Mouse (Mus musculus): ENCODE measurements around the gene Ctnnd1. TPM values are rescaled to one million over a fixed set of nuclear protein-coding genes. Genes with fewer than 3 reads are reported as not detected.

Ctnnd1 gene
- total RNA-seq, 2 experiments from 2014 or later = 46.4 to 49.7 TPM

GRCm38 (mm10) chr2:84619646-84620340 lies 30.8 kb downstream of the Ctnnd1 start:
- intact Hi-C loops (cut with DNase I; ENCODE audit: low total_unique reads) = loop anchor here (5.0 kb wide), 2 partner anchors 38 to 48 kb away; partner anchors contain the start of gene Btbd18
- no peak for DNase-seq

DNA sequence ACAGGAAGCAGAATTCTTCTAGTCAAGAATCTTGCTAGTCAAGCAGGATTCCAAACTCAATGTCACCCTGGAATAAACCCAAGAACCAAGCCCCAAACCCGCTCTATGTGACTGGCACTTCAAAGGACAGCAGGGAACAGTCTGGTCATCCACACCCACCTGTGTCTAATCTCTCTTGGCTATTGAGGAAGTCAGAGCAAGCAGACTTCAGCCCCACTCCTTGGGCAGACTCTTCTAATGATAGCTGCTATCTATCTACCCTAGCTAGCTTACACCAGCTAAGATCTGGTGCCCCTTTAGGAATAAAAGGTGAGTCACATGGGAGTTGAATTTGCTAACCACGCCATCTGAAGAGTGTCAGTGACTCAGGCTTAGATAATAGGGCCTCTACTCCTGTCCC lies 31.7 kb downstream of the Ctnnd1 start:
- DNase-seq = no peak
- intact Hi-C loops (cut with DNase I; ENCODE audit: low total_unique reads) = loop anchor here (5.0 kb wide), 1 partner anchor 48 kb away; no protein-coding TSS in a partner anchor

GRCm38 (mm10) chr2:84617637-84618515 lies 32.7 kb downstream of the Ctnnd1 start:
- DNase-seq = no peak
- intact Hi-C loops (cut with DNase I; ENCODE audit: low total_unique reads) = loop anchor here (5.0 kb wide), 1 partner anchor 49 kb away; no protein-coding TSS in a partner anchor

DNA sequence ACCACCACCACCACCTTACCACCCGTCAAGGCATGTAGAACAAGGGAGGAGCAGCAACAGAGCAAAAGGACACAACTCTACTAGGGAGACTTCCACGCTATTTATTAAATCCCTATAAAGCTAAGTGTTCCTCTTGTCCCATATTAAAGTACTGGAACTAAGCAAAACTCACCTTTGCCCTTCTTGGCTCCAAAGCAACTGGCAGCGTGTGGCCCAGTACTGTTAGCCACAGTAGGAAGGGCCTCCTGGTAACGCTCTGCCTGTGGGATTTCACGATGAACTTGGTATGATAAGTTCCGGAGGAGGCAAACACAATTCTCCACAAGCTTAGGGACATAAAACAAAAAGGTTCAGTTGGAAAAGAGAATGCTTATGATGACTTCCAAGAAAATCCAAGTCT lies 37.8 kb downstream of the Ctnnd1 start:
- no peak for DNase-seq
- intact Hi-C loops (cut with DNase I; ENCODE audit: low total_unique reads) = no loop called here

- intact Hi-C loops (cut with DNase I; ENCODE audit: low total_unique reads) = no loop called here
- no peak for DNase-seq
Observed at GRCm38 (mm10) chr2:84607842-84608241, 42.7 kb downstream of the Ctnnd1 start.

- no peak for DNase-seq
- intact Hi-C loops (cut with DNase I; ENCODE audit: low total_unique reads) = no loop called here
Observed at GRCm38 (mm10) chr2:84600977-84601376, 49.6 kb downstream of the Ctnnd1 start.

GRCm38 (mm10) chr2:84599270-84599888 lies 51.2 kb downstream of the Ctnnd1 start:
- DNase-seq = no peak
- intact Hi-C loops (cut with DNase I; ENCODE audit: low total_unique reads) = no loop called here

DNA sequence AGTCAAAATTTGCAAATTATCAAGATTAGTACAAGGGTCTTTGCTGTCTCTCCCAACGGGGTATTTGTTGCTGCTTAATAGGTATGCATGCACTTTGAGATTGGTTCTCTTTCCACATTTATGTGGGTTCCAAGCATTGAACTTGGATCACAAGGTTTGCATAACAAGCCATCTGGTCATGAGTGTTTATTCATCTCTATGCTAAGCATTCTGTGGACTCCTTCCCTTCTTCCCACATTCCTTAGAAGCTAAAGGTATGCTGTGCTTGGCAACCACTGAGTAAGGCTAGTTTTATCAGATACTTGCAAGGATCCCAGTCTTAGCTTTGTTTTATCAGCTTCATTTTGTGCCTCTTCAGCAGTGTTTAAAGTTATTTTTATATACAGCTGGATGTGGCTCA lies 53.4 kb downstream of the Ctnnd1 start:
- intact Hi-C loops (cut with DNase I; ENCODE audit: low total_unique reads) = no loop called here
- DNase-seq = no peak

DNA sequence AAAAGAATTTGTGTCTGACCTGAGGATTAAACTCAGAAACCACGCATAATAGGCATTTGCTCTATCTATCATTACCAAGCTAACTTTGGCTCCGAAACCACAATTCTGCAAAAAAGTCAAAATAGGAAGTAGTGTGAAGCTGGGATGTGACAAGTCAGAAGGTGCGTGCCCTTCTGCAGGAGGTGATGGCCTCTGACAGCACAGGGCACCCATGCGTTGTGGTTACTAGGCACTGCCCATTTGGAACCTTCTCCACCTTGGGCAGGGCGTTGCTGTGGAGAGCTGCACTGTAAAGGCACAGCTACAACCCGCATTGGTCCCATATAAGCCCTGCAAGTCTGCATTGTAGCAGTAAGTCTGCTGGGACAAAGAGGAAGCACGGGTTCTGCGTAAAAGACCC lies 57.8 kb downstream of the Ctnnd1 start:
- intact Hi-C loops (cut with DNase I; ENCODE audit: low total_unique reads) = no loop called here
- no peak for DNase-seq

GRCm38 (mm10) chr2:84585700-84586099 lies 64.9 kb downstream of the Ctnnd1 start:
- DNase-seq = no peak
- intact Hi-C loops (cut with DNase I; ENCODE audit: low total_unique reads) = no loop called here

- no peak for DNase-seq
- intact Hi-C loops (cut with DNase I; ENCODE audit: low total_unique reads) = no loop called here
Observed at GRCm38 (mm10) chr2:84582286-84582685, 68.3 kb downstream of the Ctnnd1 start.

DNA sequence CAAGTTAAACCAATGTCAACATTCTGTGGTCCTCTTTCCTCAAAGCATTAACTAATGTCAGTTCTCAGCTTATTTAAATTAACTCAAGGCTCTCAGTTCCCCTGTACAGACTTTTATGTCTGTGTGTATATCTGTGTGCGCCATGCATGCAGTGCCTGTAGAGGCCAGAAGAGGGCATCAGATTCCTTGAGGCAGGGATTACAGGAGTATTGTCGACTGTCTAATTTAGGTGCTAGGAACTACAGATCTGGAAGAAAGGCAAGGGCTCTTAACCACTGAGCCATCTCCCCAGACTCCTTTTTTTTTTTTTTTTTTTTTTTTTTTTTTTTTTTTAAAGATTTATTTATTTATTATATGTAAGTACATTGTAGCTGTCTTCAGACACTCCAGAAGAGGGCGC lies 69.4 kb downstream of the Ctnnd1 start:
- intact Hi-C loops (cut with DNase I; ENCODE audit: low total_unique reads) = no loop called here

DNA sequence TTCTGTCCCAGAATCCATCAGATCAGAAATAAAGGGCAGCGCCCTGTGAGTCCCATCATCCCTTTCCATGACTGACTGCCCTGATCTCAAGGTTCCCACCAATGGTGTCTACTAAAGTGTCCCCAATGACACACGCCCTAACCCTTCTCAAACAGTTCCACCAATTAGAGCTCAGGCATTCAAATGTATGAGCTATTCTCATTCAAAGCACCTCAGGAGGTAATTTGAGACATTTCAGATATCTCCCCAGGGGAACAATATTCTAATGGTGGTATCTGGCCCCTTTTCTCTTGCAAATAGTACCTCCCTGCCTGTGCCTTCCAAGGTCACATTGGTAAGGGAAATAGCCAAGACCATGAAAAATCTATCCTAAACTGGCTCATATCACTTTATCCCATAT lies 71.3 kb downstream of the Ctnnd1 start:
- intact Hi-C loops (cut with DNase I; ENCODE audit: low total_unique reads) = no loop called here
- no peak for DNase-seq

More for the DNA sequence above, 69.4 kb downstream of the Ctnnd1 start:
- no peak for DNase-seq

DNA sequence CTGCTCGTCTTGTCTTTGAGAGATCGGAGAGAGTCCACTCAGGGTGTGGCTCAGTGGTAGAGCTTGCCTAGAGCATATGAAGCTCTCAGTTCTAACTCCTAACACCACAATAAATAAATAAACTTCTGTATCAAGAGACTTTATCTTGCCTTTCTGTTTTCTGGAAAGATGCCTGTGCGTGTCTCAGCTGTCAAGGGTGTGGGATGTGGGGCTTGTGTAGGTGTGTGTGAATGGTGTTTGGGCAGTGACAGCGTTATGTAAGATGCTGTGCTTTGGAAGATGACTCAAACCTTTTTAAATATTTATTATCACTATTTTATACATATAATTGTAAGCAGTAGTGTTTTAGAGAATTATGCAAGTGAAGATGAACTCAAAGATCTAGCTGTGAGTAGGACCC lies 76.4 kb downstream of the Ctnnd1 start:
- intact Hi-C loops (cut with DNase I; ENCODE audit: low total_unique reads) = no loop called here
- DNase-seq = no peak

DNA sequence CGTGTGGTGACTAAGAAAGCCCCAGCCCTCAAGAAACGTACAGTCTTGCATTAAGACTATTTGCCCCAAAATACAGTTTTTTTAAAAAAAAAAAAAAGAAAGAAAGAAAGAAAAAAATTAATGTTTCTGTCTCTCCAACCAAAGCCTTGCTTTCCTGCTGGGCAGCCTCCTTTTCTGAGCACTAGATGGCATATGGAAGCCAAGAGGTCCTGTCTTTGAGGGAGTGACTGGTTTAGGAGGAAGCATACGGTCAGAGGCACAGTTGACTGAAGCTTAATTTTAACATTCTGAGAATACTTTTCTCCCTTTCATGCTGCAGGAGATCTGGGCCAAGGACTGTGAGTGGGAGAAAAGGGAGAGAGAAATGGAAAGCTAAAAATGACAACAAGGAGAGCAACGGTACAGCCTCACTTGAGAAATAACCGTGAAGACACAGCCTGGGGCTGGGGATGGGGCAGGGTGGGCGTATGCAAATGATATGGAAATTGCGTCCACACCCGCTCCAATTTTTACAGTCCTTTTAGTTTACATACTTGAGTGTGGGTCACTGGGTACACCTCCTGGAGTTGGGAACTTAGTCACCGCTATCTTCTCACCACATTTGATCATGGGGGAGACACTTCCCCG lies 93.6 kb downstream of the Ctnnd1 start:
- intact Hi-C loops (cut with DNase I; ENCODE audit: low total_unique reads) = no loop called here
- DNase-seq = no peak

- DNase-seq = no peak
- intact Hi-C loops (cut with DNase I; ENCODE audit: low total_unique reads) = no loop called here
Observed at GRCm38 (mm10) chr2:84551390-84552100, 99.0 kb downstream of the Ctnnd1 start.
